Mouse (Mus musculus): ENCODE data around the gene Rsph3b. TPM values are rescaled to one million over a fixed set of nuclear protein-coding genes. Genes with fewer than 3 reads are reported as not detected.
"Not testable (repeated sequence)": the region's sequence is repeated elsewhere in the genome, so short reads cannot be mapped to it uniquely, and the experiment has no call there.

The Rsph3b gene
- polyA plus RNA-seq, 1 experiment from 2014 or later, result 35.6 TPM

GRCm38 (mm10) chr17:6900361-6900760 is 48.1 kb downstream of the Rsph3b start:
- not testable (repeated sequence) for H3K27me3 ChIP-seq (ENCODE audit: insufficient read depth, low read length)

GRCm38 (mm10) chr17:6897996-6898562 is 50.4 kb downstream of the Rsph3b start:
- H3K4me3 ChIP-seq (ENCODE audit: low read depth, low read length), result not testable (repeated sequence)

More at GRCm38 (mm10) chr17:6900361-6900760, 48.1 kb downstream of the Rsph3b start:
- 78% methylated on average over 1 of the region's 2 CpGs for WGBS
- ATAC-seq (ENCODE audit: insufficient read depth); H3K4me3 ChIP-seq (ENCODE audit: low read depth, low read length); H3K4me2 ChIP-seq; H3K27ac ChIP-seq (ENCODE audit: low read depth); H3K9ac ChIP-seq; H3K9me3 ChIP-seq (ENCODE audit: low read depth, low read length); DNase-seq; H3K4me1 ChIP-seq (ENCODE audit: insufficient read depth); H3K36me3 ChIP-seq (ENCODE audit: insufficient read depth): not testable (repeated sequence)

GRCm38 (mm10) chr17:6896756-6897155 is 51.7 kb downstream of the Rsph3b start:
- no peak overlapping the region for H3K4me3 ChIP-seq (ENCODE audit: low read depth, low read length)
- 78% methylated on average over 4 of the region's 4 CpGs for WGBS
- no peak overlapping the region for H3K4me2 ChIP-seq
- no peaks in the 10 kb centered on the region for H3K36me3 ChIP-seq (ENCODE audit: insufficient read depth)
- no peak overlapping the region for H3K27ac ChIP-seq (ENCODE audit: low read depth)
- H3K9ac ChIP-seq, result no peak overlapping the region
- no peaks in the 10 kb centered on the region for H3K27me3 ChIP-seq (ENCODE audit: insufficient read depth, low read length)
- ATAC-seq (ENCODE audit: insufficient read depth) (no peak), DNase-seq (no peak)
- TF ChIP-seq CTCF (IDR thresholded peaks at IDR 0.05; ENCODE audit: low read depth), result peak; percentile 33
- no peaks in the 10 kb centered on the region for H3K4me1 ChIP-seq (ENCODE audit: insufficient read depth)
- H3K9me3 ChIP-seq (ENCODE audit: low read depth, low read length), result no peaks in the 10 kb centered on the region

More at GRCm38 (mm10) chr17:6897996-6898562, 50.4 kb downstream of the Rsph3b start:
- H3K9me3 ChIP-seq (ENCODE audit: low read depth, low read length); H3K9ac ChIP-seq; H3K27me3 ChIP-seq (ENCODE audit: insufficient read depth, low read length); DNase-seq; H3K4me2 ChIP-seq; H3K27ac ChIP-seq (ENCODE audit: low read depth); H3K4me1 ChIP-seq (ENCODE audit: insufficient read depth); H3K36me3 ChIP-seq (ENCODE audit: insufficient read depth): not testable (repeated sequence)
- ATAC-seq (ENCODE audit: insufficient read depth), result peak; percentile 74; the same call in 1 of the 2 replicates
- 40% methylated on average over 7 of the region's 7 CpGs for WGBS

- no peak for TF ChIP-seq CTCF (IDR thresholded peaks at IDR 0.05; ENCODE audit: low read depth)
- no peak overlapping the region for H3K27ac ChIP-seq (ENCODE audit: low read depth)
- H3K4me2 ChIP-seq, result no peak overlapping the region
- H3K9ac ChIP-seq, result no peak overlapping the region
- DNase-seq (no peak), ATAC-seq (ENCODE audit: insufficient read depth) (no peak)
- H3K4me1 ChIP-seq (ENCODE audit: insufficient read depth), result no peaks in the 10 kb centered on the region
- no peaks in the 10 kb centered on the region for H3K27me3 ChIP-seq (ENCODE audit: insufficient read depth, low read length)
- 76% methylated on average over 10 of the region's 10 CpGs for WGBS
- H3K36me3 ChIP-seq (ENCODE audit: insufficient read depth), result no peaks in the 10 kb centered on the region
- H3K4me3 ChIP-seq (ENCODE audit: low read depth, low read length), result no peak overlapping the region
- no peaks in the 10 kb centered on the region for H3K9me3 ChIP-seq (ENCODE audit: low read depth, low read length)
These were observed 55.1 kb downstream of the Rsph3b start for GRCm38 (mm10) chr17:6893332-6893731.

- Histone ChIP-seq H3K36me3 (ENCODE audit: insufficient read depth) (no peaks in the 10 kb centered on the region), H3K9ac (no peak overlapping the region), H3K4me1 (ENCODE audit: insufficient read depth) (no peaks in the 10 kb centered on the region), H3K4me2 (no peak overlapping the region), H3K4me3 (ENCODE audit: low read depth, low read length) (no peak overlapping the region), H3K9me3 (ENCODE audit: low read depth, low read length) (no peaks in the 10 kb centered on the region), H3K27ac (ENCODE audit: low read depth) (no peak overlapping the region), H3K27me3 (ENCODE audit: insufficient read depth, low read length) (no peaks in the 10 kb centered on the region)
- ATAC-seq (ENCODE audit: insufficient read depth) (no peak), DNase-seq (no peak)
- no peak for TF ChIP-seq CTCF (IDR thresholded peaks at IDR 0.05; ENCODE audit: low read depth)
- 70% methylated on average over 7 of the region's 7 CpGs for WGBS
These were observed 56.2 kb downstream of the Rsph3b start for GRCm38 (mm10) chr17:6891966-6892934.

- no peak overlapping the region for H3K4me2 ChIP-seq
- 53% methylated on average over 1 of the region's 1 CpGs for WGBS
- H3K36me3 ChIP-seq (ENCODE audit: insufficient read depth), result no peaks in the 10 kb centered on the region
- TF ChIP-seq CTCF (IDR thresholded peaks at IDR 0.05; ENCODE audit: low read depth), result no peak
- DNase-seq (no peak), ATAC-seq (ENCODE audit: insufficient read depth) (no peak)
- H3K4me3 ChIP-seq (ENCODE audit: low read depth, low read length), result no peak overlapping the region
- H3K27me3 ChIP-seq (ENCODE audit: insufficient read depth, low read length), result no peaks in the 10 kb centered on the region
- no peaks in the 10 kb centered on the region for H3K9me3 ChIP-seq (ENCODE audit: low read depth, low read length)
- no peak overlapping the region for H3K27ac ChIP-seq (ENCODE audit: low read depth)
- H3K4me1 ChIP-seq (ENCODE audit: insufficient read depth), result no peaks in the 10 kb centered on the region
- H3K9ac ChIP-seq, result no peak overlapping the region
These were observed 62.0 kb downstream of the Rsph3b start for GRCm38 (mm10) chr17:6886445-6886844.

- Histone ChIP-seq H3K4me3 (ENCODE audit: low read depth, low read length) (no peak overlapping the region), H3K36me3 (ENCODE audit: insufficient read depth) (no peaks in the 10 kb centered on the region), H3K9ac (no peak overlapping the region), H3K27me3 (ENCODE audit: insufficient read depth, low read length) (no peaks in the 10 kb centered on the region), H3K9me3 (ENCODE audit: low read depth, low read length) (no peaks in the 10 kb centered on the region), H3K4me1 (ENCODE audit: insufficient read depth) (no peaks in the 10 kb centered on the region), H3K4me2 (no peak overlapping the region), H3K27ac (ENCODE audit: low read depth) (no peak overlapping the region)
- 85% methylated on average over 1 of the region's 1 CpGs for WGBS
- no peak for ATAC-seq (ENCODE audit: insufficient read depth)
- TF ChIP-seq CTCF (IDR thresholded peaks at IDR 0.05; ENCODE audit: low read depth), result no peak
- no peak for DNase-seq
These were observed 64.0 kb downstream of the Rsph3b start for GRCm38 (mm10) chr17:6884531-6884930.
